In the genomic region with DNA sequence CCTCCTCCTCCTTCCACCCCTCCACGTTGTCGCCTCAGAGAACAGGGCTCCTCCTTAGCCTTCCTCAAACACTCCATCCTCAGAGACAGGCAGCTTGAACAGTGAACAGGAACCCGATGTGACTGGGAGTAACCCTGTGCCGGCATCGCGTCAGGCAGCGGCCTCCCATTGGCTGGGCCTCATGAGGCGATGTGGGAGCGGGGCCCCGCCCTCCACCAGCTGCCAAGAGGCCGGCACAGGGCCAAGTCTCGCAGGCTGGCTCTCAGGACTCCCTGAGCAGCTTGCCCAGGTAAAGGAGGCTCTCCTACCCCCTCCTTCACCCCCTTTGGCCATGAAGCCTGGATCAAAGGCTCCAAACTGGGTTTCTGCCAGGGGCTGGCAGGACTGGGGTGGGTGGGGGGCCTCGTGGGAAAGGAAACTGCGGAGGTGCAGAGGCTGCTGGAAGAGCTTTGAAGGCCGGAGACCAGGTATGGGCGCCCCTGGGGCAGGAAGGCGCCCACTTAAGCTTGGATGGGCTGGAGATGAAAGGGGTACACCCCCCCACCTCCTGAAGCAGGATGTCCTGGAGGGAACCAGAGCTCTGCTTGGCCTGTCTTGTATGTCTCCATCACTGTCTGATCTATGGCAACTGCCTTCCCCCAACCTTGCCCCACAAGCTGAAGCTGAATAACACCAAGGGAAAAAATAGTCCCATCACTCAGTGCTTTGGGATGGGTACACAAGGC, we compare ENCODE assay signal across 7 mouse cellular contexts. TPM values are rescaled to one million over a fixed set of nuclear protein-coding genes. Genes with fewer than 3 reads are reported as not detected.
DNase-seq lines count a peak whose midpoint lies in the region; ATAC-seq and TF ChIP-seq lines count a peak whose summit lies in the region.

No protein-coding gene starts in this region.

- no peak overlapping the region for H3K4me3 ChIP-seq in embryonic facial prominence, embryonic 11.5 days (ENCODE audit: low read depth, low read length)
- H3K4me3 ChIP-seq in kidney, adult 2 months (ENCODE audit: insufficient read depth, low read depth, low read length) = peak overlapping the region; percentile 11; the same call in 1 of the 2 replicates
- peak overlapping the region; percentile 17 for H3K4me3 ChIP-seq in limb, embryonic 11.5 days (ENCODE audit: low read depth, low read length)
- peak overlapping the region; percentile 21 for H3K4me3 ChIP-seq in midbrain, embryonic 13.5 days (replicated peaks)
- peak overlapping the region; percentile 48 for H3K4me3 ChIP-seq in small intestine, adult 2 months (ENCODE audit: low read depth, low read length)

- H3K36me3 ChIP-seq in embryonic facial prominence, embryonic 11.5 days (replicated peaks; ENCODE audit: control insufficient read depth, insufficient read depth, low read depth, low read length) = peaks cover 3% of the 10 kb centered on the region
- H3K36me3 ChIP-seq in kidney, adult 2 months (ENCODE audit: control insufficient read depth, insufficient read depth, low read length) = no peaks in the 10 kb centered on the region
- H3K36me3 ChIP-seq in limb, embryonic 11.5 days (ENCODE audit: control insufficient read depth, insufficient read depth, low read length) = no peaks in the 10 kb centered on the region
- H3K36me3 ChIP-seq in midbrain, embryonic 13.5 days = peaks cover 12% of the 10 kb centered on the region
- peaks cover 21% of the 10 kb centered on the region for H3K36me3 ChIP-seq in small intestine, adult 2 months (ENCODE audit: control insufficient read depth, insufficient read depth, low read length)

- WGBS in embryonic facial prominence, embryonic 11.5 days = 12% methylated on average over 17 of the region's 17 CpGs
- WGBS in kidney, adult 2 months = 16% methylated on average over 17 of the region's 17 CpGs
- WGBS in limb, embryonic 11.5 days = 14% methylated on average over 16 of the region's 17 CpGs
- 7% methylated on average over 17 of the region's 17 CpGs for WGBS in midbrain, embryonic 13.5 days
- WGBS in small intestine, adult 2 months = 10% methylated on average over 17 of the region's 17 CpGs

- DNase-seq in adrenal gland, postnatal 14 days = peak; percentile 93
- peak; percentile 92 for DNase-seq in embryonic facial prominence, embryonic 11.5 days (ENCODE audit: low spot score)
- peak; percentile 65 to 79 for DNase-seq in heart, adult 18-20 months
- peak; percentile 97 for DNase-seq in kidney, adult 2 months
- peak; percentile 89 for DNase-seq in limb, embryonic 11.5 days (ENCODE audit: low spot score)

- peak overlapping the region; percentile 8; the same call in 1 of the 2 replicates for H3K27ac ChIP-seq in embryonic facial prominence, embryonic 11.5 days (replicated peaks; ENCODE audit: low read depth, low read length)
- H3K27ac ChIP-seq in kidney, adult 2 months (ENCODE audit: insufficient read depth, low read depth, low read length) = no peak overlapping the region
- H3K27ac ChIP-seq in limb, embryonic 11.5 days (replicated peaks; ENCODE audit: low read depth, low read length) = peak overlapping the region; percentile 59; the same call in 1 of the 2 replicates
- peak overlapping the region; percentile 76 for H3K27ac ChIP-seq in midbrain, embryonic 13.5 days
- peak overlapping the region; percentile 93 for H3K27ac ChIP-seq in small intestine, adult 2 months (ENCODE audit: insufficient read depth, low read depth, low read length)

- no peak for TF ChIP-seq POLR2A in kidney, adult 2 months (IDR thresholded peaks at IDR 0.05; ENCODE audit: low read depth, low read length)
- peak; percentile 56; the same call in 1 of the 2 replicates for TF ChIP-seq POLR2A in small intestine, adult 2 months (IDR thresholded peaks at IDR 0.05; ENCODE audit: low read depth, low read length)

- H3K27me3 ChIP-seq in embryonic facial prominence, embryonic 11.5 days (ENCODE audit: control insufficient read depth, insufficient read depth, low read length) = no peaks in the 10 kb centered on the region
- H3K27me3 ChIP-seq in kidney, adult 2 months (replicated peaks; ENCODE audit: control insufficient read depth, insufficient read depth, low read length) = no peaks in the 10 kb centered on the region
- no peaks in the 10 kb centered on the region for H3K27me3 ChIP-seq in limb, embryonic 11.5 days (ENCODE audit: control insufficient read depth, insufficient read depth, low read length)
- H3K27me3 ChIP-seq in midbrain, embryonic 13.5 days = no peaks in the 10 kb centered on the region
- H3K27me3 ChIP-seq in small intestine, adult 2 months (ENCODE audit: control insufficient read depth, insufficient read depth, low read length) = no peaks in the 10 kb centered on the region

- ATAC-seq in embryonic facial prominence, embryonic 11.5 days (replicated peaks; ENCODE audit: insufficient number of reproducible peaks, low FRiP score, low TSS enrichment, low read depth) = peak; percentile 94
- peak; percentile 91 for ATAC-seq in limb, embryonic 11.5 days (ENCODE audit: insufficient number of reproducible peaks, low FRiP score, low TSS enrichment, low read depth)
- peak; percentile 94 for ATAC-seq in midbrain, embryonic 13.5 days

- no peak for TF ChIP-seq CTCF in kidney, adult 2 months (conservative IDR thresholded peaks at IDR 0.05; ENCODE audit: insufficient read depth, insufficient read length, low read depth, low read length)
- TF ChIP-seq CTCF in small intestine, adult 2 months (IDR thresholded peaks at IDR 0.05; ENCODE audit: extremely low read depth, insufficient read length, insufficient replicate concordance, low read depth, low read length) = no peak

- peak overlapping the region; percentile 10; the same call in 1 of the 2 replicates for H3K9ac ChIP-seq in embryonic facial prominence, embryonic 11.5 days (replicated peaks; ENCODE audit: low read length)
- peak overlapping the region; percentile 30; the same call in 1 of the 2 replicates for H3K9ac ChIP-seq in limb, embryonic 11.5 days (ENCODE audit: low read length)
- H3K9ac ChIP-seq in midbrain, embryonic 13.5 days (replicated peaks) = peak overlapping the region; percentile 48

- peaks cover 7% of the 10 kb centered on the region for H3K4me1 ChIP-seq in embryonic facial prominence, embryonic 11.5 days (ENCODE audit: control insufficient read depth, insufficient read depth, low read length)
- H3K4me1 ChIP-seq in kidney, adult 2 months (ENCODE audit: control insufficient read depth, insufficient read depth, low read length) = peaks cover 9% of the 10 kb centered on the region
- H3K4me1 ChIP-seq in limb, embryonic 11.5 days (ENCODE audit: control insufficient read depth, insufficient read depth, low read length) = peaks cover 13% of the 10 kb centered on the region
- peaks cover 36% of the 10 kb centered on the region for H3K4me1 ChIP-seq in midbrain, embryonic 13.5 days (replicated peaks)
- peaks cover 36% of the 10 kb centered on the region for H3K4me1 ChIP-seq in small intestine, adult 2 months (ENCODE audit: control insufficient read depth, insufficient read depth, insufficient read length, low read length)

- H3K9me3 ChIP-seq in embryonic facial prominence, embryonic 11.5 days (replicated peaks; ENCODE audit: control insufficient read depth, low read length) = no peaks in the 10 kb centered on the region
- H3K9me3 ChIP-seq in limb, embryonic 11.5 days (ENCODE audit: control insufficient read depth, low read length) = no peaks in the 10 kb centered on the region
- no peaks in the 10 kb centered on the region for H3K9me3 ChIP-seq in midbrain, embryonic 13.5 days

- peak overlapping the region; percentile 5 for H3K4me2 ChIP-seq in embryonic facial prominence, embryonic 11.5 days (ENCODE audit: low read depth, low read length)
- H3K4me2 ChIP-seq in limb, embryonic 11.5 days (ENCODE audit: low read depth, severe bottlenecking) = peak overlapping the region; percentile 42
- H3K4me2 ChIP-seq in midbrain, embryonic 13.5 days (replicated peaks) = peak overlapping the region; percentile 49

RNA-seq across cellular contexts. Expression of gene Mfsd2a, which starts 5.4 kb away (rescaled TPM):
- total RNA-seq in adrenal gland, postnatal 14 days (2021) = 2.7 and 5.7 TPM in 2 replicates
- polyA plus RNA-seq in embryonic facial prominence, embryonic 11.5 days (2014; fragmentation: Nextera tagmentation; extraction: Ambion mirVana) = 8.2 and 8.7 TPM in 2 replicates
- 1 to 10 TPM in 1 of 2 experiments, not detected in 1; 2.8 TPM for total RNA-seq in heart, adult 18-20 months (2021)
- polyA plus RNA-seq in kidney, adult 2 months (2012; rRNA removed) = 27.6 and 43.9 TPM in 2 replicates
- polyA plus RNA-seq in limb, embryonic 11.5 days (2014; fragmentation: Nextera tagmentation; extraction: Ambion mirVana) = 7.5 and 8.7 TPM in 2 replicates
- polyA plus RNA-seq in midbrain, embryonic 13.5 days (2015; fragmentation: Nextera tagmentation; extraction: Ambion mirVana) = 31.7 and 32.5 TPM in 2 replicates
- 23.8 and 28.0 TPM in 2 replicates for polyA plus RNA-seq in small intestine, adult 2 months (2012; rRNA removed)

RNA-seq across cellular contexts. Expression of gene Mycl, which starts 39.9 kb away (rescaled TPM):
- 2.3 and 3.5 TPM in 2 replicates for total RNA-seq in adrenal gland, postnatal 14 days (2021)
- 40.0 and 46.3 TPM in 2 replicates for polyA plus RNA-seq in embryonic facial prominence, embryonic 11.5 days (2014; fragmentation: Nextera tagmentation; extraction: Ambion mirVana)
- total RNA-seq in heart, adult 18-20 months (2021) = under 1 TPM; 0.25 to 0.87 TPM
- polyA plus RNA-seq in kidney, adult 2 months (2012; rRNA removed) = 1.5 and 1.6 TPM in 2 replicates
- polyA plus RNA-seq in limb, embryonic 11.5 days (2014; fragmentation: Nextera tagmentation; extraction: Ambion mirVana) = 32.8 and 39.0 TPM in 2 replicates
- polyA plus RNA-seq in midbrain, embryonic 13.5 days (2015; fragmentation: Nextera tagmentation; extraction: Ambion mirVana) = 95.2 and 101 TPM in 2 replicates
- polyA plus RNA-seq in small intestine, adult 2 months (2012; rRNA removed) = 3.0 and 7.1 TPM in 2 replicates
